Mouse (Mus musculus): ENCODE data around the gene Golm1.
A peak's percentile ranks its signal among the peaks of the same experiment; 100 is the strongest.

Gene Golm1

GRCm38 (mm10) chr13:59674761-59675150 lies 855 bp downstream of the Golm1 start:
- DNase-seq: peak; percentile 14 to 26

DNA sequence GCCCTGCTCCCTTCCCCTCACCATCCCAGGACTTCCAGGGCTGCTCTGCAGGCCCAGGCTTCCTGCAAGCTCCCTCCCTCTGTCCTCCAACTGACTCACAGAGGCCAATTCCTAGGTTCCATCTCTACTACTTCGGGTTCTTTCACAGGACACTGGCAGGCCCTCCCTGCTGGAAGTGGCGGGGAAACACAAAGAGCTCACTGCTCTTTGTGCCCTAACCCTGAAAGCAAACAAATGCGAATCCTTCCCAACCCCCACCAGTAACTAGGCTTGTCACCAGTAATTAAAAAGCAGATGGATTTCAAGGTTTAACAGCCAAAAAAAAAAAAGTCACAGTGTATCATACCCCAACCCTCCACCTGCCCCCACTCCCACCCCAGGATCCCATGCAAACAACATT lies 1.4 kb downstream of the Golm1 start:
- no peak for DNase-seq

GRCm38 (mm10) chr13:59673597-59673996 lies 2.0 kb downstream of the Golm1 start:
- DNase-seq: no peak

DNA sequence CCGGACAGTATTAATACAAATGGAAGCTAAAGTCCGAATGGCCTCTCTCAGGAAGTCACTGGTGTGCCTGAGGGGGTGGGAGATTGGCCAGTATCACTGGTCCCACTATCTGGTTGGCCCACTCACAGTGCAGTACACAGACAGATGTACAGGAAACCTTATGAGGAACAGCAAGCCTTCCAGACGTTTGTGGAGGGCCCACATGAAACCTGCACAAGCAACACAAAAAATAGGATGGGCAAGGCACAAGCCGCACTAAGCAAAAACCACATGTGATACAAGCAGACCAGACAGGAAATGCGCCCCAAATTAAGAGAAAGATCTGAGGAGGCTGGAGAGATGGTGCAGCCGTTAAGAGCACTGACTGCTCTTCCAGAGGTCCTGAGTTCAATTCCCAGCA lies 3.4 kb downstream of the Golm1 start:
- no peak for DNase-seq

DNA sequence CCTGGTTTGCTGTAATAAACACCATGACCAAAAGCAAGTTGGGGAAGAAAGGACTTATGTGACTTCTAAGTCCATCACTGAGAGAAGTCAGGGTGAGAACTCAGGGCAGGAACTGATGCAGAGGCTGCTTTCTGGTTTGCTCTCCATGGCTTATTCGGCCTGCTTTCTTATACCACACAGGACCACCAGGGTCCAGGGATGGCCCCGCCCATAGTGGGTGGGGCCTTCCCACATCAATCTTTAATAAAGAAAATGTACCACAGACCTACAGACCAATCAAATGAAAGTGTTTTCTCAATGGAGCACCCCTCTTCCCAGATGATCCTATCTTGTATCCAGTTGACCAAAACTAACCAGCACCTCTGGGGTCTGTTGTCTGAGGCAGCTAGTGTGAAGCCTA lies 4.1 kb downstream of the Golm1 start:
- DNase-seq: no peak

- DNase-seq: no peak
These were observed 5.7 kb downstream of the Golm1 start for GRCm38 (mm10) chr13:59669946-59670345.

GRCm38 (mm10) chr13:59668501-59669093 lies 7.0 kb downstream of the Golm1 start:
- peak; percentile 52 for DNase-seq

DNA sequence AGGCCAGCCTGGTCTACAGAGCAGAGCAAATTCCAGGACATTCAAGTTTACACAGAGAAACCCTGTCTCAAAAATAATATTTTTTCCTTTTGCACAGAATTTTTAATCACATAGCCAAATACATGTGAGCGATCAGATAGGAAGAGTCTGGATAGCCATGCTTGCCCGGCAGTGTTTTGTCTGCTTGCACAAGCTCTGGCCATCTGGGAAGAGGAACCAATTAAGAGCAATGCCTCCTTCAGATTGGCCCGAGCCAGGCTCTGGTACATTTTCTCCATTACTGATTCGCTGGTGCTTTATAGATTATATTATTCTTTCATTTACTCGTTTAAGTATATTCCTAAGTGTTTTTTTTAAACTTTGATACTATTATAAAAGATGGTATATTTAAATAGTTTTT lies 7.8 kb downstream of the Golm1 start:
- DNase-seq: no peak

DNA sequence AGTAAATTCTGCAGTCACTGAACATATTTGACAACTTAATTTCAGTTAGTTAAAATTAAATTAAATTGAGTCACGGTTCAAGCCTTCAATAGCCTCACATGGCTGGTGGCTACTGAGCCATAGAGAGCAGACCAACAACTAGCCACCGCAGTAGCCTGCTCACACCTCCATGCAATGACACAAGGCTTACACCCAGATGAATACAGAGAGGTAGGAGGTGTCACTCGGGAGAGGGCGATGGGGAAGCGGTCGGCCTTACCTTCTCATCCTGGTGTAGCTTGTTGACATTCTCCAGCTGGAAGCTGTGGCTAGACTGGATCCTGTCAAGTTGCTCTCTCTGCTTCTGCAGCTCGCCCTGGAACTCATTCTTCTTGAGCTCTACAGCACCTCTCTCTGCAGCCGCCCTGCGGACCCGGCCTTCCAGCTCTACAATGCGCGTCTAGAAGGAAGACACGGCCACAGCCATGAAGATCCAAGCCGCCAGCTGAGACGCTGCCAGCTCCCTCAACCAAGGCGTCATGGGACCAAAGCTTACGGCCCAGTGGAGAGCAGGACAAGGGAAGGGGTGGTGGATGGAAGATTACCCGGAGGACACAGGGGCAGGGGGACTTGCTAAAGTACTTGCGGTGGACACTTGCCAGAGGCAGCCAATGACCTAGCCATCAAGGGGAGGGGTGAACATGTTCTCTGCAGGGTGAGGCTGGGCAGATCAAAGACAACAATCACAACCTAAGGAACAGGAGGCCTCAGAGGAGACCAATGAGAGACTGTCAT lies 11.5 kb downstream of the Golm1 start:
- DNase-seq: no peak

GRCm38 (mm10) chr13:59661966-59662365 lies 13.6 kb downstream of the Golm1 start:
- DNase-seq: no peak

GRCm38 (mm10) chr13:59661387-59661786 lies 14.2 kb downstream of the Golm1 start:
- DNase-seq: no peak

GRCm38 (mm10) chr13:59660371-59660770 lies 15.2 kb downstream of the Golm1 start:
- no peak for DNase-seq

- no peak for DNase-seq
These were observed 17.8 kb downstream of the Golm1 start for GRCm38 (mm10) chr13:59657781-59658180.

DNA sequence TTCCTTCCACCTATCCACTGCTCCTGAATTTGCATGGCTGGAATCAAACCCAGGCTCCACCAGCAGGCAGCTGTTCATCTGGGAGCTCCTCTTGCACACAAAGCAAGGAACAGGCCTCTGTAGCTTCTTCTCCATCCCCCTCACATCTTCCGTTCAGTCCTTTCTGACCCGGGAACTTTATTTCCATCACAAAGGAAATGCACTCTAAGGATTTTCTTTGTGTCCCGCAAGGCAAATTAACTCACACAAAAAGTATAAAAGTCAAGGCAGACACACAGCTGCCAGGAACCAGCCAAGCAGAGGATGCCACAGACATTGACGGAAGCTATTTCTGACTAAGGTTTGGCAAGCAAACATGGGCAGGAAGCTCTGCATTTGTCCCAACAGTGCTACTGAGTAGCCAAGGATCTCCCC lies 18.6 kb downstream of the Golm1 start:
- peak in 1 of 2 experiments; percentile 6 for DNase-seq

- DNase-seq: peak; percentile 72
These were observed 19.2 kb downstream of the Golm1 start for GRCm38 (mm10) chr13:59656316-59656832.

DNA sequence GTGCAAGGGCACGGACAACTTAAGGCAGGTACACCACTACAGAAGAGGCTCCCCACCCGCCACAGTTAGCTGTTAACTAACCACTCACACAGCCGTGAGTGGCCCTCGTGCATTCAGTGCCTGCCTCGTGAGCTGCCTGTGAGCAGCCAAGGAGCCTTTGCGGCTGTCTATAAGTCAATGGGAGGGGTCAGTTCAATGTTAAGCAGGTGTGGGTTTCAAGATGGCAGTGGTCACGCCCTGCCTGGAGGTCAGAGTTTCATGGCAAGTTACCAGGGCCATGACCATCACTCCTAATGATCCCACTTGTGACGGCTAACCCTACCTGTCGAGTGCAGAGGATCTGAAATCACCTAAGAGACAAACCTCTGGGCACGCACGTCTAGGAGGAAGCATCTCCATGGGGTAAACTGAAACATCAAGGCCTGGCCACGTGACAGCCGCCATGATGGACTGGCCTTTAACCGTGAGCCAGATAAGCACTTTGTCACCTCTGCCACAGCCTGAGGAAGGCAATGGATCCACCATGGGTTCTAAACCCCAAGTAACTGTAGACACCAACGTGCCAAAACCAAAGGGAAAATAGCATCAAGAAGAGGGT lies 19.8 kb downstream of the Golm1 start:
- DNase-seq: no peak

GRCm38 (mm10) chr13:59654465-59654864 lies 21.1 kb downstream of the Golm1 start:
- no peak for DNase-seq

DNA sequence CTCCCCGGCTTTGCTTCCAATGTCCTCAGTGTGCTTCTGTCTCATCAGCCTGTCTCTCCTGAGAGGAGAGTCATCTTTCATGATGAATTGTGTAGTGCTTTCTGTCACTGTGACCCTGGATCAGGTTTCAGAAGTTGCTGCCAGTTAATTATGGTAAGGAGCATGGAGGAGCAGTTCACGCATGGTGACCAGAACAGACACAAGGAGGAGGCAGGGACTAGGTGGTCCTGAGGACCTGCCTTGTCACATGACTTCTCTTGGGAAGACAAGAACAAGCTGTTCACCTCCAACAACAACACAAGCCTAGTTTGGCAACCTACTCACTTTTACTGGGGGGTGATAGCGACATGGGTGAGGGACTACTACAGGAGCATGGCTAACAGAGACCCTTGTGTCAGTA lies 22.5 kb downstream of the Golm1 start:
- no peak for DNase-seq

- no peak for DNase-seq
These were observed 23.0 kb downstream of the Golm1 start for GRCm38 (mm10) chr13:59652651-59653050.

DNA sequence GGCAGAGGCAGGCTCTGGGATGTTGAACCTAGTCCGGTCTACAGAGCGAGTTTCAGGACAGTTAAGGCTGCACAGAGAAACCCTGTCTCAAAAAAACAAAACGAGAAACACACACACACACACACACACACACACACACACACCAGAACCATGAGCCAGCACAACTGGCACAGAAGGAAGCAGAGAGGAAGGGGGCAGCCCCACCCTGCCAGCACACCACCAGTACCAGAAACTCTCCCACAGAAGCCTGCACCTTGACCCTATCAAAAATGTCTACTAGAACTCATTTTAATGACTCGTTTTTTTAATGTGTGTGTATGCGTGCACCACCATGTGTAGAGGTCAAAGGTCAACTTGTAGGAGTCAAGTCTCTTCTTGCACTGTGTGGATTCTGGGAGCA lies 25.8 kb downstream of the Golm1 start:
- no peak for DNase-seq

GRCm38 (mm10) chr13:59648598-59648997 lies 27.0 kb downstream of the Golm1 start:
- no peak for DNase-seq

DNA sequence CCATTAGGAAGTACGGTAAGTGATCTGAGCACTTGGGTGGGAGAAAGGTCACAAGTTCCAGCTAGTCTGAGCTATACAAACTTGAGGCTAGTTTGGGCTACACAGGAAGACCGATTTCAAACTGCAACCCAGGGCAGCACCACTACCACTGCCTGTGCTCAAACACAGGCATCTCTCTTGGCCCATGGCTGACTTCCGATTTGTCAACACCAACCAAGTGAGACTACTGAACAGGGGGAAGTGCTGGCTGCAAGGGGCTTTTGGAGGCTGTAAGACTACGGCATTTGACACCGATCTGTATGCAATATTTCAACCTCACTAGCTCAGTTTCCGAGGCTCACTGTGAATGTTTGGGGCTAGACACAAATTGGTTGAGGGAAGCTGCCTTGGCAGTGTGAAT lies 28.1 kb downstream of the Golm1 start:
- no peak for DNase-seq

- DNase-seq: no peak
These were observed 28.9 kb downstream of the Golm1 start for GRCm38 (mm10) chr13:59646674-59647244.

GRCm38 (mm10) chr13:59645491-59645890 lies 30.1 kb downstream of the Golm1 start:
- DNase-seq: no peak

Measured in B cell, adult 2 months (primary cell).